Mouse (Mus musculus) bone marrow, adult 2 months (tissue): ENCODE measurements around the gene Ucn2.

Experiments
- CTCF ChIP-seq: fragments of 200-500 bp; IDR thresholded peaks from 2 replicates; pipeline ENCODE4 v1.5.1; 2011; ENCODE audit warnings: low read length, control low read depth; ENCODE audit not compliant: control insufficient read depth, insufficient read depth
- POLR2A ChIP-seq: fragments of 200-500 bp; IDR thresholded peaks from 2 replicates; pipeline ENCODE4 v1.6.1; 2011; ENCODE audit warnings: low read depth, mild to moderate bottlenecking, control low read depth, low read length, borderline replicate concordance; ENCODE audit not compliant: control insufficient read depth

- TF ChIP-seq CTCF (no peak), POLR2A (no peak)
These were observed 30.6 kb upstream of the Ucn2 start for GRCm38 (mm10) chr9:108955241-108955640.
